In genomic region chr4:128468040-128468439, GRCm38 (mm10) we compare ENCODE assay signal across 15 mouse cellular contexts.
"Had no signal": no experiment of that assay in that cellular context is flagged by ENCODE, and none has a peak within 500 bp of the region (broad histone marks: within the 10 kb centered on the region; RNA-seq: fewer than 3 reads in every experiment).

No protein-coding gene starts in this region.

- H3K9me3 ChIP-seq: limb, embryonic 13.5 days had no signal

- H3K36me3 ChIP-seq: limb, embryonic 13.5 days had no signal

- H3K4me1 ChIP-seq: limb, embryonic 13.5 days; megakaryocyte, embryonic 14.5 days had no signal

- H3K27ac ChIP-seq: limb, embryonic 13.5 days; liver, embryonic 14.5 days had no signal

- H3K27me3 ChIP-seq: limb, embryonic 13.5 days had no signal

- H3K4me3 ChIP-seq: limb, embryonic 13.5 days; megakaryocyte, embryonic 14.5 days had no signal

- DNase-seq: kidney, adult 11 months; kidney, adult 9 months; kidney, postnatal 14 days; left cerebral cortex, postnatal 4 days; lung, adult 18-20 months; lung, postnatal 10 days; lung, postnatal 4 days; right cerebral cortex, adult 18-20 months; right cerebral cortex, postnatal 4 days; spleen, adult 18-20 months; thymus, adult 2 months; thymus, postnatal 4 days had no signal

- H3K9ac ChIP-seq: limb, embryonic 13.5 days; liver, embryonic 14.5 days had no signal
